Mouse (Mus musculus): ENCODE data around the gene Fgr. TPM values are rescaled to one million over a fixed set of nuclear protein-coding genes. Genes with fewer than 3 reads are reported as not detected.

The Fgr gene
- polyA plus RNA-seq, 1 experiment: 0.15 TPM

- Histone ChIP-seq H3K27ac (ENCODE audit: insufficient read depth, low read length) (no peak overlapping the region), H3K4me1 (ENCODE audit: control insufficient read depth, insufficient read depth, low read length) (peaks cover 13% of the 10 kb centered on the region), H3K4me3 (ENCODE audit: insufficient read depth, low read length) (peak overlapping the region; percentile 4; the same call in 1 of the 2 replicates)
- no peak for TF ChIP-seq POLR2A (IDR thresholded peaks at IDR 0.05; ENCODE audit: extremely low read depth, insufficient read depth, low read length)
- no peak for TF ChIP-seq CTCF (IDR thresholded peaks at IDR 0.05; ENCODE audit: extremely low read depth, insufficient read depth, low read length)
These were observed 65.4 kb downstream of the Fgr start for GRCm38 (mm10) chr4:133039116-133039819.

- peaks cover 17% of the 10 kb centered on the region for H3K4me1 ChIP-seq (ENCODE audit: control insufficient read depth, insufficient read depth, low read length)
- TF ChIP-seq CTCF (IDR thresholded peaks at IDR 0.05; ENCODE audit: extremely low read depth, insufficient read depth, low read length) (no peak), POLR2A (IDR thresholded peaks at IDR 0.05; ENCODE audit: extremely low read depth, insufficient read depth, low read length) (no peak)
- H3K27ac ChIP-seq (ENCODE audit: insufficient read depth, low read length): no peak overlapping the region
- H3K4me3 ChIP-seq (ENCODE audit: insufficient read depth, low read length): no peak overlapping the region
These were observed 65.9 kb downstream of the Fgr start for GRCm38 (mm10) chr4:133039832-133040231.

GRCm38 (mm10) chr4:133040241-133040904 is 66.5 kb downstream of the Fgr start:
- TF ChIP-seq POLR2A (IDR thresholded peaks at IDR 0.05; ENCODE audit: extremely low read depth, insufficient read depth, low read length) (no peak), CTCF (IDR thresholded peaks at IDR 0.05; ENCODE audit: extremely low read depth, insufficient read depth, low read length) (no peak)
- no peak overlapping the region for H3K27ac ChIP-seq (ENCODE audit: insufficient read depth, low read length)
- H3K4me1 ChIP-seq (ENCODE audit: control insufficient read depth, insufficient read depth, low read length): peaks cover 23% of the 10 kb centered on the region
- H3K4me3 ChIP-seq (ENCODE audit: insufficient read depth, low read length): no peak overlapping the region

GRCm38 (mm10) chr4:133042244-133042643 is 68.3 kb downstream of the Fgr start:
- peaks cover 31% of the 10 kb centered on the region for H3K4me1 ChIP-seq (ENCODE audit: control insufficient read depth, insufficient read depth, low read length)
- H3K4me3 ChIP-seq (ENCODE audit: insufficient read depth, low read length): no peak overlapping the region
- no peak overlapping the region for H3K27ac ChIP-seq (ENCODE audit: insufficient read depth, low read length)
- TF ChIP-seq POLR2A (IDR thresholded peaks at IDR 0.05; ENCODE audit: extremely low read depth, insufficient read depth, low read length): no peak
- TF ChIP-seq CTCF (IDR thresholded peaks at IDR 0.05; ENCODE audit: extremely low read depth, insufficient read depth, low read length): no peak

GRCm38 (mm10) chr4:133042651-133043635 is 69.0 kb downstream of the Fgr start:
- Histone ChIP-seq H3K4me1 (ENCODE audit: control insufficient read depth, insufficient read depth, low read length) (peaks cover 34% of the 10 kb centered on the region), H3K27ac (ENCODE audit: insufficient read depth, low read length) (0 out of 2 replicates have a peak overlapping the region, but pooled peaks have one; percentile 18), H3K4me3 (ENCODE audit: insufficient read depth, low read length) (no peak overlapping the region)
- no peak for TF ChIP-seq CTCF (IDR thresholded peaks at IDR 0.05; ENCODE audit: extremely low read depth, insufficient read depth, low read length)
- TF ChIP-seq POLR2A (IDR thresholded peaks at IDR 0.05; ENCODE audit: extremely low read depth, insufficient read depth, low read length): no peak

GRCm38 (mm10) chr4:133043798-133044646 is 70.1 kb downstream of the Fgr start:
- H3K27ac ChIP-seq (ENCODE audit: insufficient read depth, low read length): no peak overlapping the region
- H3K4me3 ChIP-seq (ENCODE audit: insufficient read depth, low read length): no peak overlapping the region
- TF ChIP-seq POLR2A (IDR thresholded peaks at IDR 0.05; ENCODE audit: extremely low read depth, insufficient read depth, low read length) (no peak), CTCF (IDR thresholded peaks at IDR 0.05; ENCODE audit: extremely low read depth, insufficient read depth, low read length) (no peak)
- H3K4me1 ChIP-seq (ENCODE audit: control insufficient read depth, insufficient read depth, low read length): peaks cover 39% of the 10 kb centered on the region

- H3K27ac ChIP-seq (ENCODE audit: insufficient read depth, low read length): no peak overlapping the region
- H3K4me3 ChIP-seq (ENCODE audit: insufficient read depth, low read length): no peak overlapping the region
- no peak for TF ChIP-seq POLR2A (IDR thresholded peaks at IDR 0.05; ENCODE audit: extremely low read depth, insufficient read depth, low read length)
- no peak for TF ChIP-seq CTCF (IDR thresholded peaks at IDR 0.05; ENCODE audit: extremely low read depth, insufficient read depth, low read length)
- H3K4me1 ChIP-seq (ENCODE audit: control insufficient read depth, insufficient read depth, low read length): peaks cover 43% of the 10 kb centered on the region
These were observed 70.8 kb downstream of the Fgr start for GRCm38 (mm10) chr4:133044647-133045094.

- 0 out of 2 replicates have a peak overlapping the region, but pooled peaks have one; percentile 9 for H3K27ac ChIP-seq (ENCODE audit: insufficient read depth, low read length)
- no peak for TF ChIP-seq POLR2A (IDR thresholded peaks at IDR 0.05; ENCODE audit: extremely low read depth, insufficient read depth, low read length)
- no peak for TF ChIP-seq CTCF (IDR thresholded peaks at IDR 0.05; ENCODE audit: extremely low read depth, insufficient read depth, low read length)
- peaks cover 54% of the 10 kb centered on the region for H3K4me1 ChIP-seq (ENCODE audit: control insufficient read depth, insufficient read depth, low read length)
- no peak overlapping the region for H3K4me3 ChIP-seq (ENCODE audit: insufficient read depth, low read length)
These were observed 72.0 kb downstream of the Fgr start for GRCm38 (mm10) chr4:133045771-133046474.

Measured in cortical plate, adult 2 months (tissue).